Mouse (Mus musculus): ENCODE measurements around the gene Phkg2. TPM values are rescaled to one million over a fixed set of nuclear protein-coding genes. Genes with fewer than 3 reads are reported as not detected.
"Not testable (repeated sequence)": the region's sequence is repeated elsewhere in the genome, so short reads cannot be mapped to it uniquely, and the experiment has no call there.

Phkg2 gene
- polyA plus RNA-seq, 1 experiment from 2014 or later: 26.9 TPM

DNA sequence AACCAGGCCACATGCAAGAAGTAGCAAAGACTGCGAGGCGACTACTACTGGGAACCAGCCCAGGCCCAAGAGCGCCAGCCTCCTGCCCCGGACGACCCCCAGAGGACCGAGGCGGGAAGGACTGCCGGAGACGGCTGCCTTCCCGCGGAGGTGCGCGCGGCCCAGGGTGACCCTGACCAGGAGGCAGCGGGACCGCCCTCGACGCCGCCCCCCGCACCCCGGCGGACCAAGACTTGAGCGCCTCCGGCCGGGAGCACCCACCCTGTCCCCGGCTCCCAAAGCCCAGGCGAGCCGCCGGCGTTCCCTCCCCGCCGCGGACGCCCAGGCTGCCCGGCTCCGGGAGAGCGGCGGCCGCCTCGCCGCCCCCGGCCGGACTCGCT lies 41.4 kb downstream of the Phkg2 start:
- WGBS (ENCODE audit: missing documents): 2% methylated on average over 44 of the region's 44 CpGs
- Histone ChIP-seq H3K4me3 (ENCODE audit: inconsistent target) (no peak overlapping the region; the same call in 1 of the 2 replicates), H3K36me3 (ENCODE audit: inconsistent target) (peaks cover 28% of the 10 kb centered on the region; the same call in 1 of the 2 replicates), H3K79me2 (ENCODE audit: inconsistent target) (no peaks in the 10 kb centered on the region), H3K27ac (no peak overlapping the region)

GRCm38 (mm10) chr7:127614891-127615843 lies 42.0 kb downstream of the Phkg2 start, which contains the start of gene Zfp629:
Gene Zfp629 (minus strand): TSS chr7:127615797.
- H3K27ac ChIP-seq: no peak within 1 kb of the TSS
- WGBS (ENCODE audit: missing documents): under 1% methylated on average over 49 of the region's 50 CpGs

GRCm38 (mm10) chr7:127616336-127616735 lies 43.2 kb downstream of the Phkg2 start:
- H3K36me3 ChIP-seq (ENCODE audit: inconsistent target): peaks cover 13% of the 10 kb centered on the region; the same call in 1 of the 2 replicates
- H3K79me2 ChIP-seq (ENCODE audit: inconsistent target): no peaks in the 10 kb centered on the region
- no peak overlapping the region for H3K27ac ChIP-seq
- no peak overlapping the region for H3K4me3 ChIP-seq (ENCODE audit: inconsistent target)
- WGBS (ENCODE audit: missing documents): 79% methylated on average over 1 of the region's 1 CpGs

More at GRCm38 (mm10) chr7:127614891-127615843, 42.0 kb downstream of the Phkg2 start, which contains the start of gene Zfp629:
- H3K36me3 ChIP-seq (ENCODE audit: inconsistent target): peaks cover 24% of the 10 kb centered on the region; the same call in 1 of the 2 replicates
- no peaks in the 10 kb centered on the region for H3K79me2 ChIP-seq (ENCODE audit: inconsistent target)
- peak within 1 kb of the TSS; percentile 83 for H3K4me3 ChIP-seq (ENCODE audit: inconsistent target)

- Histone ChIP-seq H3K36me3 (ENCODE audit: inconsistent target) (peaks cover 7% of the 10 kb centered on the region; the same call in 1 of the 2 replicates), H3K4me3 (ENCODE audit: inconsistent target) (no peak overlapping the region), H3K27ac (no peak overlapping the region), H3K79me2 (ENCODE audit: inconsistent target) (no peaks in the 10 kb centered on the region)
- 67% methylated on average over 1 of the region's 1 CpGs for WGBS (ENCODE audit: missing documents)
Observed at GRCm38 (mm10) chr7:127616881-127617280, 43.7 kb downstream of the Phkg2 start.

DNA sequence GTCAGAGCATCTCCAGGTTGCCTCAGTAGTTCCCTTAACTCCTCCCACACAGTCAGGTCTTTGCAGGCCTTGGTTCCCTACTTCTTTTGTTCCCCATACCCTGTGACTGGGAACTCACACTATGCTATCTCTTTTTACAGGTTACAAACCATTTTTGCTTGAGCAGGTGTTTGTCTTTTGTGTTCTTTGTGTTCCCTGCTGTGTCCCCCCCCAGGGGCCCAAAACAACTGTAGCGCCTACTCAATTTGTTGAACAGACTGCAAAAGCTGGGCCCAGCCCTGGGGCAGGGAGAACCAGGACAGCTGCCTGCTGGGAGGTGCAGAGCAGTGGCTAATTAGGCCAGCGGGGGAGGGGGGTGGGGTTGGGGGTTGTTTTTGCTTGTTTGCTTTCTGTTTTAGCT lies 44.8 kb downstream of the Phkg2 start:
- WGBS (ENCODE audit: missing documents): 100% methylated on average over 2 of the region's 2 CpGs
- Histone ChIP-seq H3K27ac (no peak overlapping the region), H3K79me2 (ENCODE audit: inconsistent target) (no peaks in the 10 kb centered on the region), H3K36me3 (ENCODE audit: inconsistent target) (no peaks in the 10 kb centered on the region), H3K4me3 (ENCODE audit: inconsistent target) (no peak overlapping the region)

DNA sequence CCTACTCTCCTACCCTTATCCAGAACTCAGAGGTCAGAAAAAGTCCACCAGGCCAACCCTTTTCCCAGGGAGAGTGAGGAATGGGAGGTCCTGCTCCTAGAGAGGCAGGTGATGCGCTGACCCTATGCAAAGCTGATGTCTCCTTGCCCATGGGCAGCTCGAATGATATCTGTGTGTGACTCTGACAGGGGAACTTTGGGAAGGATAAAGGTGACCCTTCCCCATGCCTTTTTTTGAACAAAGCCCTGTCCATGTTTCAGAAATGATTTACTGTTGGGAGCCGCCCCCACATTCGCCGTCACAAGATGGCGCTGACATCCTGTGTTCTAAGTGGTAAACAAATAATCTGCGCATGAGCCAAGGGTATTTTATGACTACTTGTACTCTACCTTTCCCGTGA lies 45.3 kb downstream of the Phkg2 start:
- WGBS (ENCODE audit: missing documents): 96% methylated on average over 2 of the region's 8 CpGs
- H3K36me3 ChIP-seq (ENCODE audit: inconsistent target); H3K27ac ChIP-seq; H3K79me2 ChIP-seq (ENCODE audit: inconsistent target); H3K4me3 ChIP-seq (ENCODE audit: inconsistent target): not testable (repeated sequence)

GRCm38 (mm10) chr7:127626039-127626438 lies 52.9 kb downstream of the Phkg2 start:
- Histone ChIP-seq H3K4me3 (ENCODE audit: inconsistent target) (no peak overlapping the region), H3K36me3 (ENCODE audit: inconsistent target) (no peaks in the 10 kb centered on the region), H3K27ac (no peak overlapping the region), H3K79me2 (ENCODE audit: inconsistent target) (no peaks in the 10 kb centered on the region)
- 96% methylated on average over 6 of the region's 7 CpGs for WGBS (ENCODE audit: missing documents)

DNA sequence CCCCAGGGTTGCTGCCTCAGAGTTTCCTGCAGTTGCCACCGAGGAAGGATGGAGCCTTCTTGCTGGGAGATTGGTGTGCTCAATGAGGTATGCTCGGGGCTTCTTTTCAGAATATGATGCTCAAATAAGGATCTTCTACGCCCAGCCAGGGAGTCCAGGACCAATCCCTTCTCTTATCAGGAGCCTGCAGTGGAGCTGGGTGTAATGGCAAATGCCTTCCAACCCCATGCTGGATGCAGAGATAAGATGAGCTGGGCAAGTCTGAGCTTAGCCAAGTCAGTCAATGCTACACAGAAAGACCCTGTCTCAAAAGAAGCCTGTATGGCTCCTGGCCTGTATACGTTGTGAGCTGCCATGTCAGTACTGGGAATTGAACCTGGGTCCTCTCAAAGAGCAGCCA lies 53.3 kb downstream of the Phkg2 start:
- H3K36me3 ChIP-seq (ENCODE audit: inconsistent target): no peaks in the 10 kb centered on the region
- 97% methylated on average over 4 of the region's 4 CpGs for WGBS (ENCODE audit: missing documents)
- H3K79me2 ChIP-seq (ENCODE audit: inconsistent target): no peaks in the 10 kb centered on the region
- H3K4me3 ChIP-seq (ENCODE audit: inconsistent target): no peak overlapping the region
- H3K27ac ChIP-seq: no peak overlapping the region

- Histone ChIP-seq H3K27ac (no peak overlapping the region), H3K79me2 (ENCODE audit: inconsistent target) (no peaks in the 10 kb centered on the region), H3K4me3 (ENCODE audit: inconsistent target) (no peak overlapping the region), H3K36me3 (ENCODE audit: inconsistent target) (no peaks in the 10 kb centered on the region)
- WGBS (ENCODE audit: missing documents): 85% methylated on average over 5 of the region's 5 CpGs
Observed at GRCm38 (mm10) chr7:127628646-127629045, 55.5 kb downstream of the Phkg2 start.

GRCm38 (mm10) chr7:127631416-127631815 lies 58.3 kb downstream of the Phkg2 start:
- Histone ChIP-seq H3K79me2 (ENCODE audit: inconsistent target) (no peaks in the 10 kb centered on the region), H3K36me3 (ENCODE audit: inconsistent target) (no peaks in the 10 kb centered on the region), H3K4me3 (ENCODE audit: inconsistent target) (no peak overlapping the region), H3K27ac (no peak overlapping the region)
- 94% methylated on average over 4 of the region's 4 CpGs for WGBS (ENCODE audit: missing documents)

Other genes with a start within 250 kb of the Phkg2 start
- gene Zfp768, start 227.8 kb upstream of the Phkg2 start, polyA plus RNA-seq (2018): 11.5 to 14.2 TPM (median 12.0 TPM) in 3 replicates
- 4.8 to 5.8 TPM (median 5.6 TPM) in 3 replicates for gene Zfp747, start 197.3 kb upstream of the Phkg2 start, polyA plus RNA-seq (2018)
- 1.7 to 2.8 TPM (median 2.4 TPM) in 3 replicates for gene 9130019O22Rik, start 186.2 kb upstream of the Phkg2 start, polyA plus RNA-seq (2018)
- gene E430018J23Rik, start 179.7 kb upstream of the Phkg2 start, polyA plus RNA-seq (2018): 1.3 to 3.1 TPM (median 1.6 TPM) in 3 replicates
- 6.0 to 7.4 TPM (median 6.2 TPM) in 3 replicates for gene Zfp764, start 166.5 kb upstream of the Phkg2 start, polyA plus RNA-seq (2018)
- 5.1 to 17.4 TPM (median 8.9 TPM) in 3 replicates for gene Zfp688, start 151.3 kb upstream of the Phkg2 start, polyA plus RNA-seq (2018)
- gene Zfp689, start 124.2 kb upstream of the Phkg2 start, polyA plus RNA-seq (2018): 1.0 to 1.9 TPM (median 1.0 TPM) in 3 replicates
- 31.6 to 54.9 TPM (median 50.8 TPM) in 3 replicates for gene Prr14, start 113.7 kb upstream of the Phkg2 start, polyA plus RNA-seq (2018)
- 47.3 to 163 TPM (median 92.9 TPM) in 3 replicates for gene Fbrs, start 94.1 kb upstream of the Phkg2 start, polyA plus RNA-seq (2018)
- gene Srcap, start 61.4 kb upstream of the Phkg2 start, polyA plus RNA-seq (2018): 14.3 to 15.8 TPM (median 15.4 TPM) in 3 replicates
- 13.1 to 13.5 TPM (median 13.2 TPM) in 3 replicates for gene Gm42715, start 53.8 kb upstream of the Phkg2 start, polyA plus RNA-seq (2018)
- gene Tmem265, start 11.9 kb upstream of the Phkg2 start, polyA plus RNA-seq (2018): not detected in 3 replicates
- gene Ccdc189, start 15.3 kb downstream of the Phkg2 start, polyA plus RNA-seq (2018): 0.72 to 3.0 TPM (median 2.9 TPM) in 3 replicates
- gene Rnf40, start 15.4 kb downstream of the Phkg2 start, polyA plus RNA-seq (2018): 27.1 to 29.6 TPM (median 28.3 TPM) in 3 replicates
- 5.9 to 11.5 TPM (median 8.2 TPM) in 3 replicates for gene Zfp629, start 42.5 kb downstream of the Phkg2 start, polyA plus RNA-seq (2018)
- 16.0 to 37.5 TPM (median 23.3 TPM) in 3 replicates for gene Bcl7c, start 135.6 kb downstream of the Phkg2 start, polyA plus RNA-seq (2018)
- gene Ctf1, start 139.4 kb downstream of the Phkg2 start, polyA plus RNA-seq (2018): not detected in 3 replicates
- not detected in 3 replicates for gene Ctf2, start 158.8 kb downstream of the Phkg2 start, polyA plus RNA-seq (2018)
- 4.9 to 11.8 TPM (median 5.8 TPM) in 3 replicates for gene Fbxl19, start 171.2 kb downstream of the Phkg2 start, polyA plus RNA-seq (2018)
- 31.3 to 38.6 TPM (median 33.4 TPM) in 3 replicates for gene Orai3, start 196.5 kb downstream of the Phkg2 start, polyA plus RNA-seq (2018)
- 11.6 to 14.1 TPM (median 12.7 TPM) in 3 replicates for gene Setd1a, start 203.3 kb downstream of the Phkg2 start, polyA plus RNA-seq (2018)
- 0.49 to 3.2 TPM (median 0.57 TPM) in 3 replicates for gene Gm49388, start 212.3 kb downstream of the Phkg2 start, polyA plus RNA-seq (2018)
- gene Hsd3b7, start 227.3 kb downstream of the Phkg2 start, polyA plus RNA-seq (2018): 14.9 to 55.1 TPM (median 55.0 TPM) in 3 replicates